Mouse (Mus musculus): ENCODE results near the gene Wnt9a.
"Not testable (repeated sequence)": the region's sequence is repeated elsewhere in the genome, so short reads cannot be mapped to it uniquely, and the experiment has no call there.

The Wnt9a gene

GRCm38 (mm10) chr11:59335942-59336341, 29.2 kb downstream of the Wnt9a start:
- CTCF ChIA-PET = no interaction called here

DNA sequence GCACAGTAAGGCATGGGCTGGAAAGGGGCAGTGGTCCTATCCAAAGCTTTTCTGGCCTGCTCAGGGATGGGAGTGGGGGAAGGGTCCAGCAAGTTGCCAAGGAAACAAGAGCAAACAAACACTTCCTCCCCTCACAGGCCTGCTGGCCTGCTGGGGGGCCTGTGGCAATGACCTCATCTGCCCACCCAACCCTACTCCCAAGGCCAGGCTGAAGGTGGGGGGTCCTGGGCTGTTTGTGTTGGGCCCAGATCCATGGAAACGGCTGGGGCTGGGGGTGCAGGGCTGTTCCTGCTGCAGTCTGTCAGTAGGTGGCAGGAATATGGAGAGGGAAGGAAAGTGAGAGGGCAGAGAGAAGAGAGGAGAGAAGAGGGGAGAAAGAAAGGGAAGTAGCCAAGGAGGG, 29.7 kb downstream of the Wnt9a start:
- CTCF ChIA-PET = no interaction called here

DNA sequence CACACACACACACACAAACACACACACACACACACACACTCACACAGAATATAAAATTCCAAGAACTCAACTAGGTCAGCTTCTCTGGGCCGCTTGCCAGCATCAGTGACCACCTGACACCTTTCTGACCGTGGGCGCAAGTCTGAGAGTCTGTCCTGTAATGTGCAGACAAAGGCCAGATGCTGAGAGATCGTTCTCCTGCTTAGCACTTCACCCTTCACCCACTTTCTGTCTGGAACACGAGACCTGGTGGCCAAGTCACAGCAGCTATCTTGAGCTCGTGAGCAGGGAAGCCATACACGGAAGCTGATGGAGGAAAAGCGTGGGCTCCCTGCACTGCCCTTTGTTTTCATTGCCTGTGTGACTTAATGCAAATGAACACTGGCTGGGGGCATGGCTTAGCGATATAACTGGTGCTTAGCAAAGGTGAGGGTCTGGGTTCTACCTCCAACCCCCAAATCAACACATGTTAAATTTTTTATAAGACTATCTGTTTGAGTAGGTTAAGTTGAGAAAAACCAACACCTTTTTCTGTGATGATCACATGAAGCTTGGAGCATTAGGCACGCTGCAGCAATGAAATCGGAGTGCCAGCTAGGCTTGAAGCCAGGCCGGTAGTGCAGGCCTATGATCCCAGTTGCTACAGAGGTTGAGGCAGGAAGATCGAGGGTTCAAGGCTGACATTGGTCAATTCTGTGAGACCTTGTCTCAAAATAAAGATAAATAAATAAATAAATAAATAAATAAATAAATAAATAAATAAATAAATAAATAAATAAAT, 31.4 kb downstream of the Wnt9a start:
- CTCF ChIA-PET = no interaction called here

- CTCF ChIA-PET = no interaction called here
These were observed 32.0 kb downstream of the Wnt9a start for GRCm38 (mm10) chr11:59338736-59339120.

DNA sequence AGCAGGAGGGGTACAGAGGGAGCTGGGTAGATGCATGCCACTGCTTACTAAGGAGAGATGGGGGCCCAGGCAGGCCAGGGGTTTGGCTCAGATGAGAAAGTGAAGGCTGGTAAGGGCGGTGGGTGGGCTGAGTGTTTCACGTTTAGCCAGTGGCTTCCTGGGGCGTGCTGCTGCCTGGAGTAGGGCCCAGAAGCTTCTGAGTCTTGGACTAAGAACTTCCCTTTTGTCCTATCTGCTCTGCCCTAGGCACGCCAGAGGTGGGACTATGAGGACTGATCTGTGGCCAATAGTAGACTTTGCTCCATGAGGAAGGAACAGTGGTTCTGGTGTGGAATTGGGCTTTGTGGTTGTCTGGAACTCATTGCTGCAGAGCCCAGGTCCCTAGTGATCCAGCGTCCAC, 36.2 kb downstream of the Wnt9a start:
- CTCF ChIA-PET = no interaction called here

DNA sequence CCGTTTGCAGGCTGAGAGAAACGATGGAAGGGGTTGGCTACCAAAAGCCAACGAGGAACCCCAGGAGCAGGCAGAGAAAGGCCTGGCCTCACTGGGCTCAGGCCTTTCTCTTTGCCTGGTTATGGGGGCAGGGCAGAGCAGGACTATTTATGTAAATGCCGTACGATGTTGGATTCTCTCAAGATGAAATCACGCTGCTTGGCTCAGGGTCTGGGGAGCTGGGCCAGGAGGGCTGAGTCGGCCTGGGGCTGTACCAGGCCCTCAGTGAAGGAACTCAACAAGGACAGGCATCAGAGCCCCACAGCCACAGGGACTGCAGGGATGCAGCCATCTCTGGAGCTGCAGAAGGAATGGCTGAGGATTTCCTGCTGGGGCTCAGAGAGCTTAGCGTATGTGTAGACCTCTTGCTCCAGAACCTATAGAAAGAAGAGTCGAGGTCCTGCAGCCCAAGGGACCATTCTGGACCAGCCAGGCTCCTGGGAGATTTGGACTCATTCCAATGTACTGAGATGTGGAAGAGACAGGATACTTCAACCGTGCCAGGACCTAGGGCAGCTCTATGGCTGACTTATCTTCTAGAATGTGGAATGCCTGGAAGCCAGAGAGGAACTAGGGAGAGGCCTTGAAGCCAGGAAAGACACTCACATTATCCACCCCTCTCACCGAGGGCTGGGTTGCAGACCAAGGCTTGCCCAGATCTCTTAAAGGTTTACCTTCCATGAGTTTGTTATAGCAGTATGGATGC, 39.6 kb downstream of the Wnt9a start:
- CTCF ChIA-PET = no interaction called here

GRCm38 (mm10) chr11:59350326-59350725, 43.6 kb downstream of the Wnt9a start:
- CTCF ChIA-PET = no interaction called here

GRCm38 (mm10) chr11:59354793-59355192, 48.1 kb downstream of the Wnt9a start:
- CTCF ChIA-PET = interaction anchor here (0.5 kb wide), 1 partner anchor 1911 kb away, joined by 4 read pairs; no protein-coding TSS in a partner anchor

DNA sequence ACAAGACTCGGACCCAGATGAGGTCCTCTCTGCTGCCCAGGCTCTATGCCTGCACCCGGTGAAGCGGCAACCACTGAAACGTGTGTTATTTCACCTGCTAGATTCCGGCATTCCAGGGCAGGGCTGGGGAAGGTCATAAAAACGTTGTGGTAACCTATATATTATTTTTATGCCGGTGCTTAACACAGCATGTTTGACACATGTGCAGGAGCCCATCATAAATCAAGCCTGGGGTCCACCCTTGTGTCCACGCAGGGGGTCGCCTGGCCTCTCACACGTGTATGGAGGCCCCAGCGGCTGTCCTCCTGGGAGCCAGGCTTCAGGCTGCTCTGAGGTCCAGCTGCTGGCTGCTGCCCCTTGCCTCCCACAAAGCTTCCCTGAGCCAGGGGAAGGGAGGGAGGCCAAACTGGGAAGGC, 50.2 kb downstream of the Wnt9a start:
- CTCF ChIA-PET = no interaction called here

GRCm38 (mm10) chr11:59361291-59361690, 54.6 kb downstream of the Wnt9a start:
- CTCF ChIA-PET = no interaction called here

GRCm38 (mm10) chr11:59364007-59364406, 57.3 kb downstream of the Wnt9a start:
- CTCF ChIA-PET = no interaction called here

GRCm38 (mm10) chr11:59364417-59364816, 57.7 kb downstream of the Wnt9a start:
- CTCF ChIA-PET = no interaction called here

DNA sequence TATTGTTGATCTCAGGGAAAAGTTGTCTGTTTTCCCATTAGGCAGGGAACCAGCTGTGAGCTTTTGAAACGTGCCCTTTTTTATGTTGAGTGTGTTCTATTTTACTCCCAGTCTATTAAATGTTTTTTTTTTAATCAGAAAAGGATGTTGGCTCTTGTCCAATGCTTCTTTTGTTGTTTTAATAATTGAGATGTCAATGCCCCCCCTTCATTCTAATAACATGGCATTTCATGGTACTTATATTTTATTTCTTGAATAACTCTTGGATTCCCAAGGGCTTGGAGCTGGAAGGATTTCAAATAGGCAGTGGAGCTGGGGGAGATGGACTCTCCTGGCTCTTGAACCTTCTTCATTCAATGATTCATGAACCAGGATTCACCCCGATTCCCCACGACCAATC, 59.3 kb downstream of the Wnt9a start:
- CTCF ChIA-PET = no interaction called here

GRCm38 (mm10) chr11:59366633-59367032, 59.9 kb downstream of the Wnt9a start:
- CTCF ChIA-PET = no interaction called here

- CTCF ChIA-PET = not testable (repeated sequence)
These were observed 61.2 kb downstream of the Wnt9a start for GRCm38 (mm10) chr11:59367955-59368354.

DNA sequence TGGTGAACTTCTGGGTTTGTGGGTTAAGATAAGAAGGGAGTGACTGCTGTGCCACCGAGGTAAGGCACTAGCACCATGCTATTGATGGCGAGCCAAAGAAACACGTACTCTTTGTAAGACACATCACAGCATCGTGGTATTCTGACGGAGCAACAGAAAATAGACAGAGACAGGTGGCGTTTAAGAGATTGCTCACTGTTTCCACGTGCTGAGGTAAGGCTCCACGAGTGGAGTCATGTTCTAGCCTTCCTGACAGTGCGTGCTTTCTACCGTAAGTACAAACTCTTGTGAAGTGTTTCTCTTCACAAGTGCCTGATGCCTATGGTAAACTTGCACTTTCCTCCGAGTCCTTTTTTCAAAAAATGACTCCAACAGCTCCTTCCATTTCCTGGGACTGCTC, 63.1 kb downstream of the Wnt9a start:
- CTCF ChIA-PET = no interaction called here

DNA sequence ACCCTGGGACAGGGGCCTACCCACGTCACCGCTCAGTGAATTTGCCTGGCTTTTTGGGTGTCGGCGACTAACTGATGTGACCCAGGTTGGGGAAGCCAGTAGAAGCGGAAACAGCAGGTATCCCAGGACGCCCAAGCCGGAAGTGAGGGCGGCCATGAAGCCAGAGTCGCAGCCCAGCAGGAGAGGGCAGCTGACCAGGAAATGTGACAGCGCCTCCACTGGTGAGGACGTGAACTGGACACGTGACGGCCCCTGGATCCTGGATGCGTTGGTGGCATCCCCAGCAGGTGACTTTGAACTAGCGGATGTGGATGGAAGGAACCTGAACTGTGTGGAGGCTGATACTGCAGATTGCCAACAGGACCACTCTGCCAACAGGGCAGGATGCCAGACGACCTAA, 68.7 kb downstream of the Wnt9a start, which contains the start of gene Prss38:
Gene Prss38, minus strand, starts transcription at position 183 of the 400 bp plus-strand sequence.
- CTCF ChIA-PET = no interaction called here

GRCm38 (mm10) chr11:59377999-59378398, 71.3 kb downstream of the Wnt9a start:
- CTCF ChIA-PET = no interaction called here

DNA sequence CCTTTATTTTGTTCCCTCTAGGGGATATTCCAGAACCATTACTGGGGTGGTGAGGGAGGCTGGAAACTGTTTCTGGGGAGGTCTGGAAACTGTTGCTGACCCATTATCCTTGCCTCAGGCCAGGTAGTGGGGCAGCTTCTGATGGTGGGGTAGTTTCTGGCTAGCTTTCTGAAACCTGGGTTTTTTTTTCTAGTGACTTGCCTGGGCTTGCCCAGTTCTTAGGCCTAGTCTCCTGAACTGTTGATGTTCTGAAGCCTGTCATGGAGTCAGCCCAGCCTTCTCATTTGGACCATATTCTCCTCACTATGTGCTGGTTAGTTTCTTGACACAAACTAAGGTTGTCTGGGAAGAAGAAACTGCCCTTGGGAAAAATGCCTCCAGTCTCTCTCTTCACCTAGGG, 72.8 kb downstream of the Wnt9a start:
- CTCF ChIA-PET = no interaction called here
